Mouse (Mus musculus) heart, adult 2 months (tissue): ENCODE results near the gene Dmrtc1b. TPM values are rescaled to one million over a fixed set of nuclear protein-coding genes. Genes with fewer than 3 reads are reported as not detected.
A peak's percentile ranks its signal among the peaks of the same experiment; 100 is the strongest.
"Not testable (repeated sequence)": the region's sequence is repeated elsewhere in the genome, so short reads cannot be mapped to it uniquely, and the experiment has no call there.

ENCODE experiments used
- DNase-seq, 2 experiments: peaks; one replicate each; pipeline ENCODE4 v3.0.0; 2021
- H3K27ac ChIP-seq: fragments of 200-600 bp; 2 replicates; pipeline ENCODE4 v1.8.1; 2022
- H3K27me3 ChIP-seq: fragments of 200-500 bp; 2 replicates; pipeline ENCODE4 v1.6.1; 2012; ENCODE audit warnings: mild to moderate bottlenecking, low read length, inconsistent platforms, mixed read lengths; ENCODE audit not compliant: control insufficient read depth, insufficient read depth
- H3K36me3 ChIP-seq: fragments of 200-500 bp; 2 replicates; pipeline ENCODE4 v1.6.1; 2012; ENCODE audit warnings: low read length, inconsistent platforms; ENCODE audit not compliant: control insufficient read depth, insufficient read depth
- H3K4me1 ChIP-seq: fragments of 200-500 bp; 2 replicates; pipeline ENCODE4 v1.6.1; 2011; ENCODE audit warnings: low read length; ENCODE audit not compliant: control insufficient read depth, insufficient read depth
- H3K4me3 ChIP-seq: fragments of 200-600 bp; 2 replicates; pipeline ENCODE4 v1.8.1; 2022
- H3K79me2 ChIP-seq: fragments of 200-500 bp; replicated peaks from 2 replicates; pipeline ENCODE4 v1.6.1; 2012; ENCODE audit warnings: mild to moderate bottlenecking, inconsistent platforms, low read length, moderate library complexity, mixed read lengths; ENCODE audit not compliant: control insufficient read depth, insufficient read depth
- H3K9ac ChIP-seq: fragments of 200-500 bp; 2 replicates; pipeline ENCODE4 v1.6.1; 2012; ENCODE audit warnings: low read depth, mild to moderate bottlenecking, control low read depth, inconsistent platforms, low read length, mixed read lengths
- CTCF ChIP-seq: fragments of 200-600 bp; IDR thresholded peaks from 2 replicates; pipeline ENCODE4 v1.8.1; 2022; ENCODE audit warnings: antibody characterized with exemption, mild to moderate bottlenecking, moderate library complexity
- EP300 ChIP-seq: fragments of 200-500 bp; IDR thresholded peaks from 2 replicates; pipeline ENCODE4 v1.6.1; 2011; ENCODE audit warnings: low read depth, low read length, control low read depth; ENCODE audit not compliant: insufficient read depth
- POLR2A ChIP-seq: fragments of 200-500 bp; IDR thresholded peaks from 2 replicates; pipeline ENCODE4 v1.6.1; 2011; ENCODE audit warnings: mild to moderate bottlenecking, low read depth, low read length, control low read depth; ENCODE audit not compliant: insufficient read depth
- WGBS: fragments of 180-500 bp; shearing (Covaris S2); methylation state at CpG from one replicate; pipeline ENCODE4 v1.1.7; 2018; 5-methylcytosine and 5-hydroxymethylcytosine counted together
- intact Hi-C: fragments of 180-260 bp; cut with DNase I; formaldehyde crosslinking; loops from one replicate; pipeline ENCODE4 v1.15.1; 2025
- long read RNA-seq: library from polyadenylated mRNA; stranded (forward); transcript quantifications from one replicate; pipeline ENCODE4 v2.0.0, GENCODE M21; 2021
- polyA plus RNA-seq: library from polyadenylated mRNA; depleted of rRNA; stranded (reverse); fragments of >200 nt; gene quantifications from 2 replicates; pipeline ENCODE4 v1.2.3, GENCODE M21; 2012; rRNA removed
- total RNA-seq, 2 experiments: library from RNA; stranded (reverse); gene quantifications; 2 replicates each; pipeline ENCODE4 v1.2.3; 2021

Dmrtc1b gene
- total RNA-seq: not detected
- not detected in 2 replicates for polyA plus RNA-seq
- long read RNA-seq: 0 reads

DNA sequence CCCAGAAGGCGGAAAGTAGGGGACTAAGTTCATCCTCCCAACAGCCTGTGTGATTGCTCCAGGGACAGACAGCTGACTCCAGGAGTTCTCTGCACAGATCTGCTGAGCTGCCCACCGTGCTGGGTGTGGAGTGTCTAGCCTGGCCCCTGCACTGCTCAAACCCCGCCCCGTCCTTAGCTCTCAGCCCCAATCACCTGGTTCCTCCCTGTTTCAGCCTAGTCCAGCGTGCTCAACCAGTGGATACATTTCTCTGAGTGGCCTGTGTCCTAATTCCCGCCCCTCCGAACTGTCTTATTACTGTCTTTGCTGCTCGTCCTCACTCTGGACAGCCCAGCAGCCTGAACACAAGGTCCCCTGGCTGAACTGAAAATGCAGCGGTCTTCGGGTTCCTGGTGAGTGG lies at the start of gene Dmrtc1b, which contains the start of gene Gm9112:
TSS of gene Dmrtc1b (plus strand) at position 331 of the 400 bp plus-strand sequence.
TSS of gene Gm9112 (minus strand) at position 101 of the 400 bp plus-strand sequence.
- H3K79me2 ChIP-seq, H3K4me1 ChIP-seq, intact Hi-C loops, DNase-seq, H3K27ac ChIP-seq, H3K9ac ChIP-seq, H3K27me3 ChIP-seq, H3K36me3 ChIP-seq, H3K4me3 ChIP-seq: not testable (repeated sequence)
- 77% methylated on average over 9 of the region's 10 CpGs for whole genome bisulfite sequencing

- no peak overlapping the region for H3K27ac ChIP-seq
- DNase-seq: peak in 1 of 2 experiments; percentile 4
- 19% methylated on average over 3 of the region's 3 CpGs for WGBS
- H3K36me3 ChIP-seq: no peaks in the 10 kb centered on the region
- H3K79me2 ChIP-seq: no peaks in the 10 kb centered on the region
- H3K4me1 ChIP-seq: no peaks in the 10 kb centered on the region
- H3K27me3 ChIP-seq: no peaks in the 10 kb centered on the region
- H3K4me3 ChIP-seq: no peak overlapping the region
- intact Hi-C loops: no loop called here
- no peak overlapping the region for H3K9ac ChIP-seq
- TF ChIP-seq CTCF (peak; percentile 67), EP300 (no peak), POLR2A (no peak)
Measured at GRCm38 (mm10) chrX:102660712-102661111, 47.0 kb upstream of the Dmrtc1b start.

DNA sequence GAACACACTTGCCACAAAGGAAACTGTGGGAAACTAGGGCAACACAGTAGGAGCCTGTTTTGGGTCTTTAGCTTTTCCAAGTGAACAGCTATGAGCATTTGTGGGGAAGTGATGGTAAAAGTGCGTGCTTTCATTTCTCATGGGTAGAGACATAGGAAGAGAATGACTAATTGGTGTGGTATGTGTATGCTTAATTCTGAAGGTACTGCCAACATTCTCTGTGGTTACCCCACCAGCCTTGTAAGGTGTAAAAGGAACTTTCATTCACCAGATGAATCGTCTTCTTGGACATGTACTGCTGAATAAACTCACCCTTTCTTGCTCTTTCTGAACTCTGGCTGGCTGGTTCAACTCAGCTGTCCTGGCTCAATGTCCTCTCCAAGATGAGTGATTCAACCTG lies 41.0 kb upstream of the Dmrtc1b start:
- Histone ChIP-seq H3K4me3 (no peak overlapping the region), H3K79me2 (no peaks in the 10 kb centered on the region), H3K9ac (no peak overlapping the region), H3K4me1 (no peaks in the 10 kb centered on the region), H3K27me3 (no peaks in the 10 kb centered on the region), H3K36me3 (no peaks in the 10 kb centered on the region), H3K27ac (no peak overlapping the region)
- WGBS: 66% methylated on average over 2 of the region's 2 CpGs
- intact Hi-C loops: no loop called here
- TF ChIP-seq CTCF (no peak), POLR2A (no peak), EP300 (no peak)
- no peak for DNase-seq

DNA sequence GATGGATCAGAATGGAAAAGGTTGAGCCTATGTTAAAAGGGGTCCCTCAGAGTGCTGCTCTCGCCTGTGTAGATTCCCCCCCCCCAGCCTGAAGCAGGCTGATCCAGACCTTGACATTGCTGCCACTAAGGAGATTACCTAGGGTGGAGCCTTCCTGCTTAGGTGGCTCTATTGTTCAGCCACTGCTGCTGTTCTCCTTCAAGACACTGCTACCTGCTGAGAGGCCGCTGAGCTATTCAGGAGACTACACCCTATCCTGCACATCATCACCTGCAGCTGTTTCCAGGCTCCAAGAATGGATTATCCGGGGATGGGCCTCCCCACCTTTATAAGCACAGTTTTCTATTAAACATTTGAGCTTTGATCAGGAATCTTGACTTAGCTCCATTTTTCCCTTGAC lies 23.0 kb upstream of the Dmrtc1b start:
- DNase-seq, H3K27ac ChIP-seq, H3K79me2 ChIP-seq, H3K27me3 ChIP-seq, intact Hi-C loops, H3K4me1 ChIP-seq, H3K4me3 ChIP-seq, H3K9ac ChIP-seq, H3K36me3 ChIP-seq: not testable (repeated sequence)
- WGBS: 59% methylated on average over 3 of the region's 3 CpGs

GRCm38 (mm10) chrX:102686872-102687271 lies 20.8 kb upstream of the Dmrtc1b start, which contains the start of gene Gm3880:
Gm3880 (minus strand) TSS chrX:102686972.
- not testable (repeated sequence) for H3K27me3 ChIP-seq, DNase-seq, H3K4me1 ChIP-seq, H3K27ac ChIP-seq, H3K9ac ChIP-seq, H3K36me3 ChIP-seq, H3K4me3 ChIP-seq, H3K79me2 ChIP-seq
- intact Hi-C loops: loop anchor here (1.0 kb wide), 1 partner anchor 19 kb away; no protein-coding TSS in a partner anchor
- WGBS: 77% methylated on average over 5 of the region's 5 CpGs

- intact Hi-C loops, H3K27me3 ChIP-seq, H3K4me3 ChIP-seq, H3K9ac ChIP-seq, H3K79me2 ChIP-seq, H3K4me1 ChIP-seq, H3K27ac ChIP-seq, H3K36me3 ChIP-seq: not testable (repeated sequence)
- peak; percentile 3 to 22 for DNase-seq
- peak; percentile 60 for TF ChIP-seq CTCF
- 12% methylated on average over 4 of the region's 4 CpGs for WGBS
Measured at GRCm38 (mm10) chrX:102689252-102689651, 18.4 kb upstream of the Dmrtc1b start.

- H3K4me3 ChIP-seq, DNase-seq, H3K79me2 ChIP-seq, H3K4me1 ChIP-seq, H3K27ac ChIP-seq, H3K27me3 ChIP-seq, H3K9ac ChIP-seq, H3K36me3 ChIP-seq, intact Hi-C loops: not testable (repeated sequence)
- 72% methylated on average over 3 of the region's 3 CpGs for WGBS
Measured at GRCm38 (mm10) chrX:102700636-102701035, 7.0 kb upstream of the Dmrtc1b start.

DNA sequence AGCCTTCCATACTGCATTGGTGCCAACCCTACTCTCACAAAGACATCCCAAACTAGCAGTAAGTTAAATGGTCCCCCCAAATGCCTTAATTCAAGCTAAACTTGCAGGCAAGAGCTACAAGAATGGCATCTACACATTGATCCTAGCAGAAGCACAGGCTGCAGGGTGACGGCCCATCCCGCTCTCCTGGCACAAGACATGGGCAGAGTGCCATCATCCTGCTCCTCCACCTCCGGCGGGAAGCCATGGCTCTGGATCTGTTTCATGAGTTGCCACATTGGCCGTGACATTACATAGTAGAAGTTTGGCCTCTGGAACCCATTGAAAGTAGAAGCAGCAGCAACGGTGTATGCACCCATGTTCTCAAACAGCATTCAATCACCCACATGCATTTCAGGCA lies 16.6 kb downstream of the Dmrtc1b start:
- H3K9ac ChIP-seq, H3K27ac ChIP-seq, H3K79me2 ChIP-seq, H3K36me3 ChIP-seq, H3K27me3 ChIP-seq, H3K4me1 ChIP-seq, DNase-seq, H3K4me3 ChIP-seq, intact Hi-C loops: not testable (repeated sequence)
- 87% methylated on average over 6 of the region's 6 CpGs for WGBS
